Mouse (Mus musculus): ENCODE data around the gene Kdm6b. TPM values are rescaled to one million over a fixed set of nuclear protein-coding genes. Genes with fewer than 3 reads are reported as not detected.

Gene Kdm6b
- total RNA-seq, 2 experiments from 2014 or later: 19.9 to 23.9 TPM

Other genes with a start within 250 kb of the Kdm6b start
- gene Alox8, start 215.8 kb downstream of the Kdm6b start, total RNA-seq (2021): 1 to 10 TPM; 4.2 to 6.5 TPM
- gene Gucy2e, start 176.6 kb downstream of the Kdm6b start, total RNA-seq (2021): 1 to 10 TPM in 1 of 2 experiments, under 1 TPM in 1; 0.84 to 1.2 TPM
- gene Cntrob, start 89.9 kb downstream of the Kdm6b start, total RNA-seq (2021): 10 to 100 TPM; 15.5 to 24.2 TPM
- gene Trappc1, start 89.7 kb downstream of the Kdm6b start, total RNA-seq (2021): 10 to 100 TPM; 50.9 to 59.8 TPM
- gene Kcnab3, start 87.4 kb downstream of the Kdm6b start, total RNA-seq (2021): 10 to 100 TPM; 72.6 to 78.9 TPM
- 100 to 1,000 TPM; 150 to 171 TPM for gene Rnf227, start 73.2 kb downstream of the Kdm6b start, total RNA-seq (2021)
- 100 to 1,000 TPM; 421 to 443 TPM for gene Chd3, start 44.3 kb downstream of the Kdm6b start, total RNA-seq (2021)
- 100 to 1,000 TPM in 1 of 2 experiments, 10 to 100 TPM in 1; 97.9 to 108 TPM for gene Naa38, start 18.2 kb downstream of the Kdm6b start, total RNA-seq (2021)
- gene Cyb5d1, start 18.0 kb downstream of the Kdm6b start, total RNA-seq (2021): 10 to 100 TPM; 36.4 to 43.1 TPM
- gene Tmem88, start 15.4 kb downstream of the Kdm6b start, total RNA-seq (2021): 1 to 10 TPM; 2.9 to 4.7 TPM
- gene Dnah2, start 135.4 kb upstream of the Kdm6b start, total RNA-seq (2021): 1 to 10 TPM; 1.4 to 2.1 TPM
- 10 to 100 TPM; 56.1 to 57.3 TPM for gene Efnb3, start 146.5 kb upstream of the Kdm6b start, total RNA-seq (2021)
- 10 to 100 TPM; 10.2 to 10.8 TPM for gene Wrap53, start 166.6 kb upstream of the Kdm6b start, total RNA-seq (2021)
- 10 to 100 TPM; 21.7 to 22.6 TPM for gene Trp53, start 166.7 kb upstream of the Kdm6b start, total RNA-seq (2021)
- 100 to 1,000 TPM; 398 to 420 TPM for gene Atp1b2, start 192.3 kb upstream of the Kdm6b start, total RNA-seq (2021)
- gene Shbg, start 204.2 kb upstream of the Kdm6b start, total RNA-seq (2021): not detected
- 10 to 100 TPM in 1 of 2 experiments, 1 to 10 TPM in 1; 9.5 to 11.2 TPM for gene Sat2, start 208.3 kb upstream of the Kdm6b start, total RNA-seq (2021)
- gene Fxr2, start 219.3 kb upstream of the Kdm6b start, total RNA-seq (2021): 100 to 1,000 TPM; 117 to 149 TPM
- under 1 TPM in 1 of 2 experiments, not detected in 1; 0.39 TPM for gene Sox15, start 241.6 kb upstream of the Kdm6b start, total RNA-seq (2021)
- 10 to 100 TPM; 59.8 to 62.3 TPM for gene Mpdu1, start 249.0 kb upstream of the Kdm6b start, total RNA-seq (2021)